Mouse (Mus musculus) lung, postnatal 0 days (tissue): ENCODE measurements around the gene Dusp6. TPM values are rescaled to one million over a fixed set of nuclear protein-coding genes. Genes with fewer than 3 reads are reported as not detected.

Source experiments
- ATAC-seq: fragments of 200-750 bp; cut with Nextera tagmentation; 2 replicates; pipeline ENCODE4 v1.8.0; 2017; ENCODE audit warnings: moderate library complexity
- DNase-seq: peaks from one replicate; pipeline ENCODE4 v3.0.0-alpha.2; 2016; ENCODE audit warnings: low spot score
- H3K27ac ChIP-seq: fragments of 300-500 bp; sonication (generic); 2 replicates; pipeline ENCODE4 v1.5.1; 2014; ENCODE audit warnings: antibody characterized with exemption, mild to moderate bottlenecking, low read length, mixed read lengths
- H3K27me3 ChIP-seq: fragments of 300-500 bp; sonication (generic); replicated peaks from 2 replicates; pipeline ENCODE4 v1.6.1; 2014; ENCODE audit warnings: low read length, mixed read lengths; ENCODE audit not compliant: insufficient read depth
- H3K36me3 ChIP-seq: fragments of 300-500 bp; sonication (generic); 2 replicates; pipeline ENCODE4 v1.6.1; 2014; ENCODE audit warnings: low read length, mixed read lengths; ENCODE audit not compliant: insufficient read depth
- H3K4me1 ChIP-seq: fragments of 300-500 bp; sonication (generic); 2 replicates; pipeline ENCODE4 v1.6.1; 2014; ENCODE audit warnings: antibody characterized with exemption, low read depth, low read length, mixed read lengths; ENCODE audit not compliant: insufficient read depth
- H3K4me2 ChIP-seq: fragments of 300-500 bp; sonication (generic); replicated peaks from 2 replicates; pipeline ENCODE4 v1.6.1; 2014; ENCODE audit warnings: low read depth, mild to moderate bottlenecking, low read length, moderate library complexity, mixed read lengths
- H3K4me3 ChIP-seq: fragments of 300-500 bp; sonication (generic); 2 replicates; pipeline ENCODE4 v1.5.1; 2014; ENCODE audit warnings: low read depth, low read length
- H3K9ac ChIP-seq: fragments of 300-500 bp; sonication (generic); replicated peaks from 2 replicates; pipeline ENCODE4 v1.6.1; 2014; ENCODE audit warnings: low read depth, mild to moderate bottlenecking
- H3K9me3 ChIP-seq: fragments of 300-500 bp; sonication (generic); 2 replicates; pipeline ENCODE4 v1.6.1; 2016; ENCODE audit warnings: low read length, mixed read lengths
- CTCF ChIP-seq: IDR thresholded peaks from 2 replicates; pipeline ENCODE4 v1.5.1; 2016; ENCODE audit warnings: antibody characterized with exemption, mild to moderate bottlenecking
- EP300 ChIP-seq: IDR thresholded peaks from 2 replicates; pipeline ENCODE4 v1.6.1; 2016; ENCODE audit warnings: antibody characterized with exemption, mild to moderate bottlenecking, control low read depth
- WGBS: fragments of 180-500 bp; shearing (Covaris S2); extraction: QIAGEN DNeasy Blood & Tissue Kit; methylation state at CpG from one replicate; pipeline ENCODE4 v1.1.7; 2014; 5-methylcytosine and 5-hydroxymethylcytosine counted together
- polyA plus RNA-seq: library from polyadenylated mRNA; unstranded; fragments of >200 nt; fragmentation: Nextera tagmentation; extraction: Ambion mirVana; gene quantifications from 2 replicates; pipeline ENCODE4 v1.2.1, GENCODE M21; 2015

The Dusp6 gene
- polyA plus RNA-seq, 1 experiment from 2014 or later, result 49.7 TPM

DNA sequence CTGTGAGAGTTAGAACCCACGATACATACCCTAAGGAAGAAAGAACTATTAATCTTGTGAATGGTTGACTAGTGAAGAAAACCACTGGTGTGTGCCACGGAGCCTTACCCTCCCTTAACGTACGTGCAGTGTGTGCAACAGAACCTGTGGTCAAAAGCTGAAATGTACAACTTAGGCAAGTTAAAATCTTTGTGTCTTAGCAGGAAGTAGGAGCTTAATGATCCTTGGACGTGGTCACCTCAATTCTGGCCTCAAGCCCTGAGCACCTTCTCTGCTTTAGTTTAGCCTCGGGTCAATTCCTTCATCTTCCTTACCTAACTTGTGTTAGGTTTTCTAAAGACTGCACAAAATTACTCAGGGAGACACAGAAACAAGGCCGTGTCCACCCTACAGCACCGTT is 3.2 kb upstream of the Dusp6 start:
- Histone ChIP-seq H3K9me3 (no peaks in the 10 kb centered on the region), H3K4me2 (no peak overlapping the region), H3K4me3 (no peak overlapping the region), H3K4me1 (no peaks in the 10 kb centered on the region), H3K27ac (no peak overlapping the region), H3K9ac (no peak overlapping the region), H3K36me3 (no peaks in the 10 kb centered on the region), H3K27me3 (no peaks in the 10 kb centered on the region)
- WGBS, result 79% methylated on average over 8 of the region's 8 CpGs
- DNase-seq (no peak), ATAC-seq (no peak)
- TF ChIP-seq EP300 (no peak), CTCF (no peak)

DNA sequence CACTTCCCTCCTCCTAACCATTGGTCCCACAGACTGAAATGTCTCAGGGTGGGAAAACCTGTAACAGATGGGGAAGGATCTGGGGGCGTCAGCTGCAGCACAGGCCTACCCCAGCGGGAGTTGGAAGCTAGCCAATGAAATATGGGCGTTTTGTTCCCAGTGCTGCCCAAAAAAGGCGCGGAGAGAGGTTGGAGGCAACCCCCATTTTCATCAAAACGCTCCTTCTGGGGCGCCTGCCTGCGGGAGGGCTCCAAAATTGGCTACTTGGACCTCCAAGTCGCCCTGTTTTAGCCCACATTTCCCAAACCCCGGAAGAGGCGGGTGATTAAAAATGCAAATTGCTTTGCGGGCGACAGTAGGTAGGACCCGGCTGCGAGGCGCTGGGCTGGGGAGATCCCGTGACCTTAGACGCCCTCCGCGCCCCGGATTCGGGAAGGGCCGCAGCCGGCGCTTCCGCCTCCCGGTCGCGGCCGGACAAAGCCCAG is 1.8 kb upstream of the Dusp6 start:
- no peak for DNase-seq

DNA sequence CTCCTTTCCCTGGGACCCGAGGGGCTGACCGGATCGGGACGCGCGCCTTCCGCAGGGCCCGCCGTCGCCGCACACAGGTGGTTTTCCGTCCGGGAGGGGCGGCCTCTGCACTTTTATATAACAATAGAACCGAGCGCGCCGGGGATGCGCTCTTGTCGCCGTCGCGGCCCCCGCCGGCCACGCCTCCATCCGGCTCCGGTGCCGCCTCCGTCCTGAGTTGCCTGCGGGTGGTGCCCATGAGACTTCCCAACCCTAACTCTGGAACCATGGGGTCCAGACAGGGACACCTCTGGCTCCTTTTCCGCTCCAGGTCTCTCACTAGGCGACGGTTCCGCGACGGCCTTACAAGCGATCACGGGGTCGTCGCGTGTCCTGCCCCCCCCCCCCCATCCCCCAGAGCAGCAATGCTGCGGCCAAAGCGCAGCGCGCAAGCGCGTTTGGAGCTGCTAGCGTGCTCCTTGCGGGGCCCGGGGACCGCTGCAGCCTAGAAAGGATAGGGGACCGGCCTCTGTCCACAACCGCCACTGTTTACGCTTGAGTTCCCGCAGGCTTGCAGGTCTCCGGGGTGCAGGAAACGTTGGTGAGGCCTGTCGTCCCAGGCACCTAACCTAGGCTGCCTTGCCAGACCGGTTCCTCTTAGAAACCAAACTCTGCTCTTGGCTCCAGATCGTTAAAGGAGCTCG is 1.3 kb upstream of the Dusp6 start:
- Histone ChIP-seq H3K27me3 (no peaks in the 10 kb centered on the region), H3K9me3 (no peaks in the 10 kb centered on the region), H3K4me3 (peak overlapping the region; percentile 90), H3K9ac (peak overlapping the region; percentile 51), H3K27ac (peak overlapping the region; percentile 98), H3K4me1 (peaks cover 5% of the 10 kb centered on the region; the same call in 1 of the 2 replicates), H3K36me3 (no peaks in the 10 kb centered on the region), H3K4me2 (peak overlapping the region; percentile 73)
- 0% methylated on average over 55 of the region's 62 CpGs for WGBS
- ATAC-seq (peak; percentile 63), DNase-seq (peak; percentile 91)
- TF ChIP-seq CTCF (peak; percentile 39), EP300 (no peak)

More for the DNA sequence above, 1.8 kb upstream of the Dusp6 start:
- Histone ChIP-seq H3K4me3 (peak overlapping the region; percentile 90), H3K4me2 (peak overlapping the region; percentile 73), H3K27me3 (no peaks in the 10 kb centered on the region), H3K36me3 (no peaks in the 10 kb centered on the region), H3K9me3 (no peaks in the 10 kb centered on the region), H3K27ac (peak overlapping the region; percentile 98), H3K4me1 (peaks cover 2% of the 10 kb centered on the region; the same call in 1 of the 2 replicates), H3K9ac (peak overlapping the region; percentile 51)
- ATAC-seq, result peak; percentile 21
- TF ChIP-seq CTCF, result no peak
- TF ChIP-seq EP300, result no peak
- under 1% methylated on average over 30 of the region's 30 CpGs for WGBS

DNA sequence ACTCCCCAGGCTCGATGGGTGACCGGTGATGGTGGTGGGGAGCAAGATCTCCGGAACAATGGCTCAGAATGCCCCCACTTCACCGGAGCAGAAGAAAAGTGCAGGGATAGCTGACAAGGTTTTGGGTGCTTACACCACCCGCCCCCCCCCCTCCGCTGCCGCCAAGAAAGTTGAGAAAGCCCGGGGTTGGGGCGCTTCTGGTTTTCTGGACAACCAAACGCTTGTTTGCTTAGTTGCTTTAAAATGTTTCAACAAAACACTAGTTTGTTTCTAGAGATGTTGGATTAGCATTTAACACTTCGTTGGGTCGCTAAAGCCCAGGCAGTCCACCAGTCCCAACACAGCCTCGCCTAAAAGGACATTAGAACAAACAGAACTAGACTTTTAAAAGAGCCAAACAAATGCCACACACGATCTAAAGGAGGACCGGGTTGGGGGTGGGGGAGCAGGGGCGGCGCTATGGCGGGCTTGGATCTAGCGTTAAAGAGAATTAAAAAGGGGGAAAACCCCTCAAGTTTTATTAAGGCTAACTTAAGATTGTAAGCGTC is 638 bp upstream of the Dusp6 start:
- ATAC-seq, result peak; percentile 14
- Histone ChIP-seq H3K36me3 (no peaks in the 10 kb centered on the region), H3K4me1 (peaks cover 5% of the 10 kb centered on the region; the same call in 1 of the 2 replicates), H3K27me3 (no peaks in the 10 kb centered on the region), H3K4me2 (peak overlapping the region; percentile 73), H3K9me3 (no peaks in the 10 kb centered on the region), H3K27ac (peak overlapping the region; percentile 98), H3K4me3 (peak overlapping the region; percentile 90), H3K9ac (peak overlapping the region; percentile 51)
- TF ChIP-seq CTCF (no peak), EP300 (no peak)
- DNase-seq, result peak; percentile 67
- under 1% methylated on average over 20 of the region's 20 CpGs for WGBS

DNA sequence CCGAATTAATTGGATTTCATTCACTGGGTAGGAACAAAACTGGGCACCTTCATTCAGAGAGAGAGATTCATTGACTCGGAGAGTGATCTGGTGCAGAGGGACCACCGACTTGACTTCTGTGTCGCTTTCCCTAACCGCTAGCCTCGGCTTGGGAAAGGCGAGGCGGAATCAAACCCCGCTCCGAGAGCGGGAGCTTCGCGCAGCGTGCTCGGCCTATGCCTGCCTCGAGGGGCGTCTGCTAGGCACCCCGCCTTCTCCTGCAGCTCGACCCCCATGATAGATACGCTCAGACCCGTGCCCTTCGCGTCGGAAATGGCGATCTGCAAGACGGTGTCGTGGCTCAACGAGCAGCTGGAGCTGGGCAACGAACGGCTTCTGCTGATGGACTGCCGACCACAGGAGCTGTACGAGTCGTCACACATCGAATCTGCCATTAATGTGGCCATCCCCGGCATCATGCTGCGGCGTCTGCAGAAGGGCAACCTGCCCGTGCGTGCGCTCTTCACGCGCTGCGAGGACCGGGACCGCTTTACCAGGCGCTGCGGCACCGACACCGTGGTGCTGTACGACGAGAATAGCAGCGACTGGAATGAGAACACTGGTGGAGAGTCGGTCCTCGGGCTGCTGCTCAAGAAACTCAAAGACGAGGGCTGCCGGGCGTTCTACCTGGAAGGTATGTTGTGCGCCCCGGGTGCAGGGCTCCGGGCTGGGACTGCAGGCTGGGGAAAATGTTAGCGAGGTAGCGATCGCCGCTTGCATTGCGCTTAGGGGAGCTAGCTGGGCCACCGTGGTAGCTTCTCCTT is 589 bp downstream of the Dusp6 start:
- Histone ChIP-seq H3K9me3 (no peaks in the 10 kb centered on the region), H3K27me3 (no peaks in the 10 kb centered on the region), H3K4me3 (peak overlapping the region; percentile 90), H3K36me3 (no peaks in the 10 kb centered on the region), H3K9ac (peak overlapping the region; percentile 92), H3K4me1 (peaks cover 9% of the 10 kb centered on the region; the same call in 1 of the 2 replicates), H3K4me2 (peak overlapping the region; percentile 73), H3K27ac (peak overlapping the region; percentile 98)
- no peak for TF ChIP-seq EP300
- no peak for TF ChIP-seq CTCF
- 0 out of 2 replicates have a peak, but pooled peaks have one; percentile 2 for ATAC-seq
- DNase-seq, result peak; percentile 49
- WGBS, result under 1% methylated on average over 66 of the region's 66 CpGs
